Mouse (Mus musculus) CH12.LX (cell line): ENCODE data around the gene Golm1. TPM values are rescaled to one million over a fixed set of nuclear protein-coding genes. Genes with fewer than 3 reads are reported as not detected.

Experiments
- DNase-seq: peaks from one replicate; pipeline ENCODE4 v3.0.0-alpha.2; 2013; ENCODE audit errors: extremely low read depth
- H3K27ac ChIP-seq: 2 replicates; pipeline ENCODE4 v1.5.1; 2012; ENCODE audit warnings: low read depth, mild to moderate bottlenecking, control low read depth, moderate library complexity; ENCODE audit not compliant: insufficient read depth
- H3K27me3 ChIP-seq: replicated peaks from 2 replicates; pipeline ENCODE3; 2012; ENCODE audit warnings: inconsistent platforms
- H3K36me3 ChIP-seq, 2 experiments: replicated peaks in 1 of 2; 2 replicates each; pipeline versions ENCODE3 to v1.6.1; 2012; ENCODE audit warnings: inconsistent platforms in 1 of 2, low read length in 1 of 2, mild to moderate bottlenecking in 1 of 2, mixed read lengths in 1 of 2, moderate library complexity in 1 of 2; ENCODE audit not compliant: control insufficient read depth in 1 of 2, insufficient read depth in 1 of 2
- H3K4me1 ChIP-seq, 2 experiments: 2 replicates each; pipeline ENCODE4 v1.6.1; 2012; ENCODE audit warnings: inconsistent platforms in 1 of 2, moderate library complexity in 1 of 2; ENCODE audit not compliant: insufficient read depth in 2 of 2, control insufficient read depth in 1 of 2
- H3K4me2 ChIP-seq: 2 replicates; pipeline ENCODE4 v1.6.1; 2012; ENCODE audit warnings: low read depth, mild to moderate bottlenecking, control low read depth; ENCODE audit not compliant: poor library complexity, insufficient read depth, severe bottlenecking
- H3K4me3 ChIP-seq, 3 experiments: fragments of 150-350 bp in 1 of 3; sonication (generic) in 1 of 3; replicated peaks in 1 of 3; 2 replicates each; pipeline versions ENCODE3 to v1.5.1; 2011 to 2012; ENCODE audit warnings: low read depth in 2 of 3, low read length in 2 of 3, mild to moderate bottlenecking in 2 of 3, moderate library complexity in 2 of 3, control low read depth in 1 of 3, improper control_type of control experiment in 1 of 3, inconsistent platforms in 1 of 3, mixed read lengths in 1 of 3; ENCODE audit not compliant: poor library complexity in 1 of 3
- H3K79me2 ChIP-seq: replicated peaks from 2 replicates; pipeline ENCODE4 v1.6.1; 2012; ENCODE audit warnings: mild to moderate bottlenecking, moderate library complexity; ENCODE audit not compliant: control insufficient read depth, poor library complexity, insufficient read depth, severe bottlenecking; ENCODE audit errors: extremely low read depth
- H3K9ac ChIP-seq: 2 replicates; pipeline ENCODE4 v1.6.1; 2012; ENCODE audit warnings: low read depth, mild to moderate bottlenecking, control low read depth, moderate library complexity; ENCODE audit not compliant: insufficient read depth
- H3K9me3 ChIP-seq: replicated peaks from 2 replicates; pipeline ENCODE3; 2012; ENCODE audit warnings: low read length, inconsistent platforms, mixed read lengths
- CHD1 ChIP-seq: IDR thresholded peaks from 2 replicates; pipeline ENCODE4 v1.6.1; 2012; ENCODE audit warnings: low read depth, low read length, improper control_type of control experiment, inconsistent platforms
- CHD2 ChIP-seq: IDR thresholded peaks from 2 replicates; pipeline ENCODE4 v1.6.1; 2011; ENCODE audit warnings: low read length, improper control_type of control experiment
- EP300 ChIP-seq: IDR thresholded peaks from 2 replicates; pipeline ENCODE4 v1.6.1; 2011; ENCODE audit warnings: low read length, improper control_type of control experiment
- JUND ChIP-seq: conservative IDR thresholded peaks from 2 replicates; pipeline ENCODE4 v1.6.1; 2011; ENCODE audit warnings: low read depth, low read length, improper control_type of control experiment
- MAFK ChIP-seq: IDR thresholded peaks from 2 replicates; pipeline ENCODE4 v1.6.1; 2011; ENCODE audit warnings: low read length, improper control_type of control experiment; ENCODE audit not compliant: insufficient replicate concordance
- MAX ChIP-seq: IDR thresholded peaks from 2 replicates; pipeline ENCODE4 v1.6.1; 2011; ENCODE audit warnings: low read length, improper control_type of control experiment
- MAZ ChIP-seq: IDR thresholded peaks from 2 replicates; pipeline ENCODE4 v1.6.1; 2012; ENCODE audit warnings: low read depth, mild to moderate bottlenecking, inconsistent platforms, low read length, improper control_type of control experiment, moderate library complexity
- MEF2A ChIP-seq: IDR thresholded peaks from 2 replicates; pipeline ENCODE4 v1.6.1; 2014; ENCODE audit warnings: low read depth, mild to moderate bottlenecking, inconsistent platforms, low read length, improper control_type of control experiment, borderline replicate concordance
- MXI1 ChIP-seq: IDR thresholded peaks from 2 replicates; pipeline ENCODE4 v1.6.1; 2011; ENCODE audit warnings: mild to moderate bottlenecking, low read depth, low read length, improper control_type of control experiment
- NRF1 ChIP-seq: IDR thresholded peaks from 2 replicates; pipeline ENCODE4 v1.6.1; 2014; ENCODE audit warnings: low read depth, mild to moderate bottlenecking, inconsistent platforms, low read length, improper control_type of control experiment, moderate library complexity
- POLR2AphosphoS2 ChIP-seq: IDR thresholded peaks from 2 replicates; pipeline ENCODE4 v1.6.1; 2011; ENCODE audit warnings: low read depth, low read length, improper control_type of control experiment
- RAD21 ChIP-seq: IDR thresholded peaks from 2 replicates; pipeline ENCODE4 v1.6.1; 2011; ENCODE audit warnings: low read depth, mild to moderate bottlenecking, low read length, improper control_type of control experiment, moderate library complexity
- RCOR1 ChIP-seq: conservative IDR thresholded peaks from 2 replicates; pipeline ENCODE4 v1.6.1; 2012; ENCODE audit warnings: low read depth, mild to moderate bottlenecking, inconsistent platforms, low read length, improper control_type of control experiment
- SMC3 ChIP-seq: IDR thresholded peaks from 2 replicates; pipeline ENCODE4 v1.6.1; 2011; ENCODE audit warnings: low read depth, low read length, improper control_type of control experiment
- UBTF ChIP-seq: IDR thresholded peaks from 2 replicates; pipeline ENCODE4 v1.6.1; 2012; ENCODE audit warnings: low read depth, mild to moderate bottlenecking, inconsistent platforms, low read length, improper control_type of control experiment, moderate library complexity
- ZC3H11A ChIP-seq: IDR thresholded peaks from 2 replicates; pipeline ENCODE4 v1.6.1; 2012; ENCODE audit warnings: low read depth, mild to moderate bottlenecking, inconsistent platforms, low read length, improper control_type of control experiment
- ZKSCAN1 ChIP-seq: IDR thresholded peaks from 2 replicates; pipeline ENCODE4 v1.6.1; 2012; ENCODE audit warnings: low read depth, inconsistent platforms, low read length, improper control_type of control experiment, borderline replicate concordance
- ZMIZ1 ChIP-seq: IDR thresholded peaks from 2 replicates; pipeline ENCODE4 v1.6.1; 2012; ENCODE audit warnings: low read depth, mild to moderate bottlenecking, inconsistent platforms, low read length, improper control_type of control experiment
- dilution Hi-C: fragments of 300-500 bp; cut with MboI; formaldehyde crosslinking; loops from 2 replicates; pipeline ENCODE4 v1.14.3; 2020; ENCODE audit warnings: low sequenced_read_pairs; ENCODE audit not compliant: extremely low pct_unique_long_range_greater_than_20kb, extremely low pct_ligation_motif_present
- in situ Hi-C: fragments of 300-500 bp; cut with MboI; formaldehyde crosslinking; loops from 3 replicates; pipeline ENCODE4 v1.14.3; 2019; ENCODE audit warnings: low sequenced_read_pairs, low pct_ligation_motif_present, low pct_unique_long_range_greater_than_20kb, mixed read lengths
- polyA plus RNA-seq: library from polyadenylated mRNA; unstranded; fragments of >175 nt; gene quantifications from 2 replicates; pipeline ENCODE4 v1.2.1, GENCODE M21; 2012; ENCODE audit warnings: low read depth; ENCODE audit not compliant: insufficient read length
- total RNA-seq, 2 experiments: library from RNA; depleted of rRNA; stranded (reverse); fragments of 300-350 nt in 1 of 2; fragments of >200 nt in 1 of 2; gene quantifications; 2 replicates each; pipeline ENCODE4 v1.2.3; 2012 to 2014

The Golm1 gene
- total and polyA plus RNA-seq, 3 experiments = 14.3 to 18.9 (median 17.4) TPM

- peaks cover 13 to 27% of the 10 kb centered on the region in 2 experiments for H3K4me1 ChIP-seq
- H3K9ac ChIP-seq = no peak overlapping the region
- no peak overlapping the region for H3K27ac ChIP-seq
- no peak for DNase-seq
- no peaks in the 10 kb centered on the region for H3K9me3 ChIP-seq
- no peak overlapping the region for H3K4me3 ChIP-seq
- H3K36me3 ChIP-seq = peaks cover 14 to 75% of the 10 kb centered on the region in 2 experiments
- no peaks in the 10 kb centered on the region for H3K27me3 ChIP-seq
- dilution Hi-C loops (no loop called here), in situ Hi-C loops (no loop called here)
- TF ChIP-seq RCOR1 (no peak), JUND (no peak), POLR2AphosphoS2 (no peak), MAZ (no peak), MAX (no peak), SMC3 (no peak), CHD2 (no peak), ZMIZ1 (no peak), ZKSCAN1 (no peak), MAFK (no peak), EP300 (no peak), CHD1 (no peak)
- no peak overlapping the region for H3K4me2 ChIP-seq
- no peaks in the 10 kb centered on the region for H3K79me2 ChIP-seq
Observed at GRCm38 (mm10) chr13:59646674-59647244, 28.9 kb downstream of the Golm1 start.

DNA sequence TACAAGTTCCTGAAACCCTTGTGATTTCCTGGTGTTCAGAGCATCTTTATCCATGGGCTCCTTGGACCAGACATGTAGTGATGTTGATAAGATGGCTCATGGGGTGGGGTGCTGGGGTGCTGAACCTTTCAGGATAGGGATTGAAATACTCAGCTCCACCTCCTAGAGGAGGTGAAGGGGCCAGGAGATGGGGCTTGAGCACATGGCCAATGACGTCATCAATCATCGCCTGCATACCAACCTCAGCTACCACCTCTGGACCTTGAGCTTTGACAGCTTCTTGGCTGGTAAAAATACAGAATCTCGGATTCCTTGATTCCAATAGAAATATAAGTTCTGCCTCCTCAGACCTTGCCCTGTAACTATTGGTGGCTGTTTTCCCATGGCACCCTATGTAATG is 30.1 kb downstream of the Golm1 start:
- DNase-seq = no peak
- peaks cover 9 to 15% of the 10 kb centered on the region in 2 experiments for H3K4me1 ChIP-seq
- no peaks in the 10 kb centered on the region for H3K27me3 ChIP-seq
- dilution Hi-C loops = no loop called here
- H3K9me3 ChIP-seq = no peaks in the 10 kb centered on the region
- peaks cover 14 to 75% of the 10 kb centered on the region in 2 experiments for H3K36me3 ChIP-seq
- TF ChIP-seq MEF2A (no peak), UBTF (no peak)
- TF ChIP-seq, all 38 proteins: peak for 0
- Histone ChIP-seq H3K9ac (no peak overlapping the region), H3K79me2 (no peaks in the 10 kb centered on the region), H3K4me3 (no peak overlapping the region), H3K4me2 (no peak overlapping the region), H3K27ac (no peak overlapping the region)
- in situ Hi-C loops = no loop called here

DNA sequence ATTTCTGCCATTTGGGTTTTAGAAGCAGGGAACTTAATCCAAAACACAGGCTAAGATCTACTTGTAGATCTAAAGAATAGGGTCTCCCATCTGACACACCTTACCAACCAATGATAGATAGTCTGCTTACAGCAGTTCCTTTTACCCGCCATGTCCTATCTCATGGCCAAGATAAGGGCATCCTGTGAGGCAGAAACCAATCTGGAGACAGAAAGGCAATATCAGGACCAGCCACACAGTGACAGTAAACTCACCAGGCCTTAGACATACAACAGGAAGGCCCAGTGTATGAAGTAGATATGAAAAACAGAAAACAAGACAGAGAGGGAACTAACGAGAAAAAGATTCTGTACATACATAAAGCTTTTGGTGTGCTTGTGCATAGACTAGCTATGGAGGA is 32.8 kb downstream of the Golm1 start:
- no peaks in the 10 kb centered on the region for H3K4me1 ChIP-seq
- H3K79me2 ChIP-seq = no peaks in the 10 kb centered on the region
- no peaks in the 10 kb centered on the region for H3K27me3 ChIP-seq
- dilution Hi-C loops = no loop called here
- no peak overlapping the region for H3K4me3 ChIP-seq
- TF ChIP-seq MAZ = no peak
- TF ChIP-seq NRF1 = no peak
- TF ChIP-seq EP300 = no peak
- TF ChIP-seq CHD2 = no peak
- no peak for TF ChIP-seq RAD21
- no peak for TF ChIP-seq ZC3H11A
- TF ChIP-seq MEF2A = no peak
- no peak for TF ChIP-seq MXI1
- H3K4me2 ChIP-seq = no peak overlapping the region
- no peak overlapping the region for H3K27ac ChIP-seq
- in situ Hi-C loops = no loop called here
- no peak overlapping the region for H3K9ac ChIP-seq
- DNase-seq = no peak
- peaks cover 18 to 78% of the 10 kb centered on the region in 2 experiments for H3K36me3 ChIP-seq
- H3K9me3 ChIP-seq = no peaks in the 10 kb centered on the region
